Mouse (Mus musculus) midbrain, embryonic 12.5 days (tissue): Measurements from ENCODE around the gene Dhrs11. TPM values are rescaled to one million over a fixed set of nuclear protein-coding genes. Genes with fewer than 3 reads are reported as not detected.
A peak's percentile ranks its signal among the peaks of the same experiment; 100 is the strongest.
"Not testable (repeated sequence)": the region's sequence is repeated elsewhere in the genome, so short reads cannot be mapped to it uniquely, and the experiment has no call there.

ENCODE experiments used
- ATAC-seq: fragments of 200-750 bp; cut with Nextera tagmentation; 2 replicates; pipeline ENCODE4 v1.8.0; 2017; ENCODE audit warnings: low read depth, moderate TSS enrichment, moderate library complexity; ENCODE audit not compliant: low FRiP score
- H3K27ac ChIP-seq: fragments of 300-500 bp; sonication (generic); replicated peaks from 2 replicates; pipeline ENCODE4 v1.5.1; 2016; ENCODE audit warnings: mild to moderate bottlenecking
- H3K27me3 ChIP-seq: fragments of 300-500 bp; sonication (generic); 2 replicates; pipeline ENCODE4 v1.6.1; 2016; ENCODE audit warnings: mild to moderate bottlenecking
- H3K36me3 ChIP-seq: fragments of 300-500 bp; sonication (generic); 2 replicates; pipeline ENCODE4 v1.6.1; 2016
- H3K4me1 ChIP-seq: fragments of 300-500 bp; sonication (generic); 2 replicates; pipeline ENCODE4 v1.6.1; 2016
- H3K4me2 ChIP-seq: fragments of 300-500 bp; sonication (generic); replicated peaks from 2 replicates; pipeline ENCODE4 v1.6.1; 2016; ENCODE audit warnings: mild to moderate bottlenecking, moderate library complexity
- H3K4me3 ChIP-seq: fragments of 300-500 bp; sonication (generic); 2 replicates; pipeline ENCODE4 v1.5.1; 2016; ENCODE audit warnings: mild to moderate bottlenecking
- H3K9ac ChIP-seq: fragments of 300-500 bp; sonication (generic); replicated peaks from 2 replicates; pipeline ENCODE4 v1.6.1; 2016; ENCODE audit warnings: mild to moderate bottlenecking, moderate library complexity
- H3K9me3 ChIP-seq: fragments of 300-500 bp; sonication (generic); 2 replicates; pipeline ENCODE4 v1.6.1; 2016; ENCODE audit warnings: mild to moderate bottlenecking
- WGBS: fragments of 180-500 bp; shearing (Covaris S2); methylation state at CpG from one replicate; pipeline ENCODE4 v1.1.7; 2016; 5-methylcytosine and 5-hydroxymethylcytosine counted together
- polyA plus RNA-seq: library from polyadenylated mRNA; unstranded; fragments of >200 nt; fragmentation: Nextera tagmentation; extraction: Ambion mirVana; gene quantifications from 2 replicates; pipeline ENCODE4 v1.2.1, GENCODE M21; 2016

Gene Dhrs11
- polyA plus RNA-seq, 1 experiment from 2014 or later: 7.6 TPM

GRCm38 (mm10) chr11:84855285-84855684 lies 26.5 kb upstream of the Dhrs11 start:
- Histone ChIP-seq H3K4me1 (no peaks in the 10 kb centered on the region), H3K9ac (no peak overlapping the region), H3K36me3 (peaks cover 51% of the 10 kb centered on the region), H3K27ac (no peak overlapping the region), H3K27me3 (no peaks in the 10 kb centered on the region), H3K4me2 (no peak overlapping the region), H3K4me3 (no peak overlapping the region), H3K9me3 (no peaks in the 10 kb centered on the region)
- 94% methylated on average over 6 of the region's 6 CpGs for WGBS
- ATAC-seq: no peak

GRCm38 (mm10) chr11:84847475-84848090 lies 18.8 kb upstream of the Dhrs11 start:
- WGBS: 88% methylated on average over 7 of the region's 7 CpGs
- no peak overlapping the region for H3K9ac ChIP-seq
- ATAC-seq: no peak
- H3K27ac ChIP-seq: no peak overlapping the region
- H3K9me3 ChIP-seq: no peaks in the 10 kb centered on the region
- no peak overlapping the region for H3K4me3 ChIP-seq
- H3K4me1 ChIP-seq: no peaks in the 10 kb centered on the region
- peaks cover 68% of the 10 kb centered on the region for H3K36me3 ChIP-seq
- H3K27me3 ChIP-seq: no peaks in the 10 kb centered on the region
- H3K4me2 ChIP-seq: no peak overlapping the region

- Histone ChIP-seq H3K4me2 (no peak overlapping the region), H3K4me1 (no peaks in the 10 kb centered on the region), H3K9me3 (no peaks in the 10 kb centered on the region), H3K27me3 (no peaks in the 10 kb centered on the region), H3K9ac (no peak overlapping the region), H3K36me3 (peaks cover 63% of the 10 kb centered on the region), H3K27ac (no peak overlapping the region), H3K4me3 (no peak overlapping the region)
- 95% methylated on average over 15 of the region's 15 CpGs for WGBS
- ATAC-seq: no peak
Measured at GRCm38 (mm10) chr11:84846741-84847474, 18.1 kb upstream of the Dhrs11 start.

- Histone ChIP-seq H3K27ac (no peak overlapping the region), H3K9ac (no peak overlapping the region), H3K27me3 (no peaks in the 10 kb centered on the region), H3K4me2 (no peak overlapping the region), H3K9me3 (no peaks in the 10 kb centered on the region), H3K4me1 (no peaks in the 10 kb centered on the region), H3K36me3 (peaks cover 73% of the 10 kb centered on the region), H3K4me3 (no peak overlapping the region)
- 84% methylated on average over 2 of the region's 2 CpGs for WGBS
- no peak for ATAC-seq
Measured at GRCm38 (mm10) chr11:84839330-84839729, 10.5 kb upstream of the Dhrs11 start.

GRCm38 (mm10) chr11:84829495-84829894 lies 701 bp upstream of the Dhrs11 start:
- not testable (repeated sequence) for H3K9me3 ChIP-seq, H3K27me3 ChIP-seq, ATAC-seq, H3K27ac ChIP-seq
- H3K4me2 ChIP-seq: peak overlapping the region; percentile 95
- H3K4me3 ChIP-seq: peak overlapping the region; percentile 69
- 83% methylated on average over 11 of the region's 11 CpGs for WGBS
- H3K36me3 ChIP-seq: peaks cover 40% of the 10 kb centered on the region
- peaks cover 15% of the 10 kb centered on the region for H3K4me1 ChIP-seq
- H3K9ac ChIP-seq: peak overlapping the region; percentile 68; the same call in 1 of the 2 replicates

- Histone ChIP-seq H3K9ac (peak overlapping the region; percentile 68; the same call in 1 of the 2 replicates), H3K4me3 (peak overlapping the region; percentile 69), H3K4me2 (peak overlapping the region; percentile 95), H3K36me3 (peaks cover 29% of the 10 kb centered on the region), H3K27me3 (no peaks in the 10 kb centered on the region), H3K27ac (no peak overlapping the region), H3K4me1 (peaks cover 15% of the 10 kb centered on the region), H3K9me3 (no peaks in the 10 kb centered on the region)
- WGBS: 47% methylated on average over 3 of the region's 3 CpGs
- ATAC-seq: no peak
Measured at GRCm38 (mm10) chr11:84827901-84828503, 792 bp downstream of the Dhrs11 start.

GRCm38 (mm10) chr11:84827492-84827891 lies 1.3 kb downstream of the Dhrs11 start:
- no peak for ATAC-seq
- Histone ChIP-seq H3K4me1 (peaks cover 15% of the 10 kb centered on the region), H3K27ac (no peak overlapping the region), H3K9me3 (no peaks in the 10 kb centered on the region), H3K9ac (no peak overlapping the region), H3K4me3 (no peak overlapping the region), H3K4me2 (no peak overlapping the region; the same call in 1 of the 2 replicates), H3K36me3 (peaks cover 24% of the 10 kb centered on the region), H3K27me3 (no peaks in the 10 kb centered on the region)

- H3K4me2 ChIP-seq: no peak overlapping the region
- H3K9me3 ChIP-seq: no peaks in the 10 kb centered on the region
- no peak overlapping the region for H3K4me3 ChIP-seq
- no peak overlapping the region for H3K27ac ChIP-seq
- no peak overlapping the region for H3K9ac ChIP-seq
- WGBS: 85% methylated on average over 3 of the region's 3 CpGs
- no peak for ATAC-seq
- peaks cover 15% of the 10 kb centered on the region for H3K4me1 ChIP-seq
- peaks cover 11% of the 10 kb centered on the region; the same call in 1 of the 2 replicates for H3K36me3 ChIP-seq
- H3K27me3 ChIP-seq: no peaks in the 10 kb centered on the region
Measured at GRCm38 (mm10) chr11:84826185-84826584, 2.6 kb downstream of the Dhrs11 start.

- Histone ChIP-seq H3K4me3 (no peak overlapping the region), H3K4me2 (no peak overlapping the region), H3K9me3 (no peaks in the 10 kb centered on the region), H3K4me1 (peaks cover 15% of the 10 kb centered on the region), H3K27ac (no peak overlapping the region), H3K9ac (no peak overlapping the region), H3K36me3 (0 out of 2 replicates have a peak, but pooled peaks cover 4% of the 10 kb centered on the region), H3K27me3 (no peaks in the 10 kb centered on the region; the same call in 1 of the 2 replicates)
- 91% methylated on average over 10 of the region's 10 CpGs for WGBS
- no peak for ATAC-seq
Measured at GRCm38 (mm10) chr11:84825261-84825807, 3.5 kb downstream of the Dhrs11 start.

GRCm38 (mm10) chr11:84823484-84823897 lies 5.3 kb downstream of the Dhrs11 start:
- WGBS: 70% methylated on average over 10 of the region's 10 CpGs
- Histone ChIP-seq H3K4me1 (peaks cover 14% of the 10 kb centered on the region), H3K9me3 (no peaks in the 10 kb centered on the region), H3K4me2 (no peak overlapping the region), H3K27ac (no peak overlapping the region), H3K9ac (no peak overlapping the region), H3K27me3 (no peaks in the 10 kb centered on the region; the same call in 1 of the 2 replicates), H3K36me3 (no peaks in the 10 kb centered on the region), H3K4me3 (no peak overlapping the region)
- no peak for ATAC-seq

- no peak overlapping the region for H3K4me2 ChIP-seq
- H3K4me3 ChIP-seq: no peak overlapping the region
- no peaks in the 10 kb centered on the region; the same call in 1 of the 2 replicates for H3K27me3 ChIP-seq
- no peak for ATAC-seq
- H3K9me3 ChIP-seq: no peaks in the 10 kb centered on the region
- H3K9ac ChIP-seq: no peak overlapping the region
- no peak overlapping the region for H3K27ac ChIP-seq
- WGBS: 88% methylated on average over 5 of the region's 5 CpGs
- no peaks in the 10 kb centered on the region for H3K36me3 ChIP-seq
- H3K4me1 ChIP-seq: peaks cover 10% of the 10 kb centered on the region
Measured at GRCm38 (mm10) chr11:84822487-84822886, 6.3 kb downstream of the Dhrs11 start.
